8 mouse cellular contexts compared by ENCODE assay signal in the genomic region with DNA sequence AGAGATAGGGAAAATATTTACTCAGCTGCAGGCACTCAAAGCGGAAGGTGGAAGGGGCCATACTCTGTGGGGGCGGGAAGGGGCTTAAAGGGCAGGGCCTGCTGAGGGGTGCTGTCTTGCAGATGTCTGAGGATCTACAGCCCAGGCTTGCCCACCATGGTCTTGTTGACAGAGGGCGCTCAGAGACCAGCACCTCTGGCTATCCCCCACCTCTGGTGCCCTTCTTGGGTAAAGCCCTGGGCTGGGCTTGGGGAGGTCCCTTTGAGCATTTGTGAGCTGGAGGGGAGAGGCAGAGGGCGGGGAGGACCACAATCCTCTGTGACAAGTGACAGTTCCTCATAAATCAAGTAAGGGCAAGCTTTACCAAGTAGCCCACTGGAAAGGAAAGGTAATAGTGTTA. TPM values are rescaled to one million over a fixed set of nuclear protein-coding genes. Genes with fewer than 3 reads are reported as not detected.
DNase-seq lines count a peak whose midpoint lies in the region; ATAC-seq and TF ChIP-seq lines count a peak whose summit lies in the region.
"Had no signal": no experiment of that assay in that cellular context is flagged by ENCODE, and none has a peak within 500 bp of the region (broad histone marks: within the 10 kb centered on the region; RNA-seq: fewer than 3 reads in every experiment).

No protein-coding gene starts in this region.

- no peak for TF ChIP-seq CTCF in midbrain, postnatal 0 days (IDR thresholded peaks at IDR 0.05)

- no peaks in the 10 kb centered on the region for H3K9me3 ChIP-seq in kidney, embryonic 15.5 days (replicated peaks)
- H3K9me3 ChIP-seq in embryonic facial prominence, embryonic 12.5 days = no peaks in the 10 kb centered on the region
- no peaks in the 10 kb centered on the region for H3K9me3 ChIP-seq in hindbrain, embryonic 13.5 days
- H3K9me3 ChIP-seq in midbrain, postnatal 0 days (ENCODE audit: low read length) = no peaks in the 10 kb centered on the region

- 0 out of 2 replicates have a peak overlapping the region, but pooled peaks have one; percentile 20 for H3K4me2 ChIP-seq in kidney, embryonic 15.5 days
- H3K4me2 ChIP-seq in embryonic facial prominence, embryonic 12.5 days (replicated peaks) = no peak overlapping the region
- H3K4me2 ChIP-seq in hindbrain, embryonic 13.5 days = no peak overlapping the region
- no peak overlapping the region for H3K4me2 ChIP-seq in midbrain, postnatal 0 days (ENCODE audit: low read depth, low read length, poor library complexity, severe bottlenecking)

- H3K4me1 ChIP-seq in kidney, embryonic 15.5 days = peaks cover 76% of the 10 kb centered on the region
- H3K4me1 ChIP-seq in embryonic facial prominence, embryonic 12.5 days = peaks cover 57% of the 10 kb centered on the region
- peaks cover 70% of the 10 kb centered on the region for H3K4me1 ChIP-seq in hindbrain, embryonic 13.5 days (replicated peaks)
- H3K4me1 ChIP-seq in midbrain, postnatal 0 days (ENCODE audit: insufficient read depth, low read length) = peaks cover 42% of the 10 kb centered on the region

- H3K9ac ChIP-seq in kidney, embryonic 15.5 days = 0 out of 2 replicates have a peak overlapping the region, but pooled peaks have one; percentile 18
- peak overlapping the region; percentile 31; the same call in 1 of the 2 replicates for H3K9ac ChIP-seq in embryonic facial prominence, embryonic 12.5 days
- H3K9ac ChIP-seq in hindbrain, embryonic 13.5 days = peak overlapping the region; percentile 59
- H3K9ac ChIP-seq in midbrain, postnatal 0 days (replicated peaks; ENCODE audit: low read length, poor library complexity, severe bottlenecking) = peak overlapping the region; percentile 29

- no peak for DNase-seq in kidney, adult 18-20 months
- DNase-seq in midbrain, postnatal 0 days (ENCODE audit: low spot score) = no peak
- no peak for DNase-seq in cerebellum, adult 11-12 months

- ATAC-seq in kidney, embryonic 15.5 days (replicated peaks; ENCODE audit: low FRiP score) = 0 out of 2 replicates have a peak, but pooled peaks have one; percentile 16
- no peak for ATAC-seq in embryonic facial prominence, embryonic 12.5 days (ENCODE audit: insufficient number of reproducible peaks, insufficient read depth, low FRiP score, low TSS enrichment)
- no peak for ATAC-seq in hindbrain, embryonic 13.5 days (ENCODE audit: low FRiP score)
- no peak for ATAC-seq in midbrain, postnatal 0 days (ENCODE audit: low FRiP score)
- no peak for ATAC-seq in erythroblast, adult 5-6 weeks (replicated peaks; ENCODE audit: low FRiP score, poor library complexity, severe bottlenecking)

- 25% methylated on average over 4 of the region's 4 CpGs for WGBS in kidney, embryonic 15.5 days
- 41% methylated on average over 4 of the region's 4 CpGs for WGBS in embryonic facial prominence, embryonic 12.5 days
- WGBS in hindbrain, embryonic 13.5 days = 56% methylated on average over 4 of the region's 4 CpGs
- WGBS in midbrain, postnatal 0 days = 45% methylated on average over 4 of the region's 4 CpGs

- peaks cover 5% of the 10 kb centered on the region; the same call in 1 of the 2 replicates for H3K36me3 ChIP-seq in kidney, embryonic 15.5 days
- peaks cover 10% of the 10 kb centered on the region for H3K36me3 ChIP-seq in embryonic facial prominence, embryonic 12.5 days
- H3K36me3 ChIP-seq in hindbrain, embryonic 13.5 days = peaks cover 9% of the 10 kb centered on the region
- H3K36me3 ChIP-seq in midbrain, postnatal 0 days (ENCODE audit: insufficient read depth, low read length) = no peaks in the 10 kb centered on the region

- no peak overlapping the region for H3K4me3 ChIP-seq in kidney, embryonic 15.5 days (replicated peaks)
- H3K4me3 ChIP-seq in embryonic facial prominence, embryonic 12.5 days = no peak overlapping the region
- H3K4me3 ChIP-seq in hindbrain, embryonic 13.5 days = no peak overlapping the region
- H3K4me3 ChIP-seq in midbrain, postnatal 0 days (ENCODE audit: low read depth, low read length) = no peak overlapping the region

- H3K27me3 ChIP-seq in kidney, embryonic 15.5 days = no peaks in the 10 kb centered on the region
- H3K27me3 ChIP-seq in embryonic facial prominence, embryonic 12.5 days = no peaks in the 10 kb centered on the region
- no peaks in the 10 kb centered on the region for H3K27me3 ChIP-seq in hindbrain, embryonic 13.5 days
- H3K27me3 ChIP-seq in midbrain, postnatal 0 days (ENCODE audit: insufficient read depth, low read length) = no peaks in the 10 kb centered on the region

- peak overlapping the region; percentile 96 for H3K27ac ChIP-seq in kidney, embryonic 15.5 days
- peak overlapping the region; percentile 12 for H3K27ac ChIP-seq in embryonic facial prominence, embryonic 12.5 days
- H3K27ac ChIP-seq in hindbrain, embryonic 13.5 days = peak overlapping the region; percentile 93
- peak overlapping the region; percentile 57; the same call in 1 of the 2 replicates for H3K27ac ChIP-seq in midbrain, postnatal 0 days (ENCODE audit: low read depth, low read length)
- H3K27ac ChIP-seq: macrophage had no signal

RNA-seq across cellular contexts. Expression of gene Trim8, which starts 31.6 kb away (rescaled TPM):
- 24.6 and 28.7 TPM in 2 replicates for polyA plus RNA-seq in kidney, embryonic 15.5 days (2015; fragmentation: Nextera tagmentation; extraction: Ambion mirVana)
- 22.4 and 23.5 TPM in 2 replicates for polyA plus RNA-seq in embryonic facial prominence, embryonic 12.5 days (2016; fragmentation: Nextera tagmentation; extraction: Ambion mirVana)
- 29.7 and 31.6 TPM in 2 replicates for polyA plus RNA-seq in hindbrain, embryonic 13.5 days (2015; fragmentation: Nextera tagmentation; extraction: Ambion mirVana)
- 96.6 and 103 TPM in 2 replicates for total RNA-seq in midbrain, postnatal 0 days (2014; rRNA removed)
- 27.8 and 30.4 TPM in 2 replicates for polyA plus RNA-seq in midbrain, postnatal 0 days (2015; fragmentation: Nextera tagmentation; extraction: Ambion mirVana)
- total RNA-seq in erythroblast, adult 5-6 weeks (2015; ENCODE audit: low replicate concordance) = 5.4 and 6.1 TPM in 2 replicates
- total RNA-seq in erythroblast, adult 5-6 weeks (2017; ENCODE audit: low replicate concordance) = 2.0 and 6.4 TPM in 2 replicates

RNA-seq across cellular contexts. Expression of gene Arl3, which starts 39.9 kb away (rescaled TPM):
- 143 and 145 TPM in 2 replicates for polyA plus RNA-seq in kidney, embryonic 15.5 days (2015; fragmentation: Nextera tagmentation; extraction: Ambion mirVana)
- polyA plus RNA-seq in embryonic facial prominence, embryonic 12.5 days (2016; fragmentation: Nextera tagmentation; extraction: Ambion mirVana) = 191 TPM in 2 replicates
- 212 and 220 TPM in 2 replicates for polyA plus RNA-seq in hindbrain, embryonic 13.5 days (2015; fragmentation: Nextera tagmentation; extraction: Ambion mirVana)
- total RNA-seq in midbrain, postnatal 0 days (2014; rRNA removed) = 94.5 and 109 TPM in 2 replicates
- 192 and 194 TPM in 2 replicates for polyA plus RNA-seq in midbrain, postnatal 0 days (2015; fragmentation: Nextera tagmentation; extraction: Ambion mirVana)
- total RNA-seq in erythroblast, adult 5-6 weeks (2015; ENCODE audit: low replicate concordance) = 4.2 and 5.9 TPM in 2 replicates
- total RNA-seq in erythroblast, adult 5-6 weeks (2017; ENCODE audit: low replicate concordance) = 3.2 and 4.2 TPM in 2 replicates

RNA-seq across cellular contexts. Expression of gene Sfxn2, which starts 40.1 kb away (rescaled TPM):
- polyA plus RNA-seq in kidney, embryonic 15.5 days (2015; fragmentation: Nextera tagmentation; extraction: Ambion mirVana) = 32.9 and 33.0 TPM in 2 replicates
- 23.4 and 23.6 TPM in 2 replicates for polyA plus RNA-seq in embryonic facial prominence, embryonic 12.5 days (2016; fragmentation: Nextera tagmentation; extraction: Ambion mirVana)
- 10.3 and 12.6 TPM in 2 replicates for polyA plus RNA-seq in hindbrain, embryonic 13.5 days (2015; fragmentation: Nextera tagmentation; extraction: Ambion mirVana)
- 5.9 and 6.0 TPM in 2 replicates for total RNA-seq in midbrain, postnatal 0 days (2014; rRNA removed)
- polyA plus RNA-seq in midbrain, postnatal 0 days (2015; fragmentation: Nextera tagmentation; extraction: Ambion mirVana) = 9.5 and 9.8 TPM in 2 replicates
- 1.9 TPM in 2 replicates for total RNA-seq in erythroblast, adult 5-6 weeks (2015; ENCODE audit: low replicate concordance)
- 2.9 and 3.9 TPM in 2 replicates for total RNA-seq in erythroblast, adult 5-6 weeks (2017; ENCODE audit: low replicate concordance)

Comparison
In these comparisons a context has a peak if more than half of its experiments do, and no peak if none do; other contexts are left out.
1. H3K27ac ChIP-seq: peak in every context shown above with its lines; median percentile 96 in kidney, embryonic 15.5 days; 93 in hindbrain, embryonic 13.5 days; 57 in midbrain, postnatal 0 days; 12 in embryonic facial prominence, embryonic 12.5 days.